Mouse (Mus musculus) telencephalon, adult 2 months (tissue): Measurements from ENCODE around the gene Tbx2.
A peak's percentile ranks its signal among the peaks of the same experiment; 100 is the strongest.

Experiments used
- DNase-seq: peaks from one replicate; pipeline ENCODE4 v3.0.0-alpha.2; 2011; ENCODE audit warnings: low read depth, low spot score

The Tbx2 gene

DNA sequence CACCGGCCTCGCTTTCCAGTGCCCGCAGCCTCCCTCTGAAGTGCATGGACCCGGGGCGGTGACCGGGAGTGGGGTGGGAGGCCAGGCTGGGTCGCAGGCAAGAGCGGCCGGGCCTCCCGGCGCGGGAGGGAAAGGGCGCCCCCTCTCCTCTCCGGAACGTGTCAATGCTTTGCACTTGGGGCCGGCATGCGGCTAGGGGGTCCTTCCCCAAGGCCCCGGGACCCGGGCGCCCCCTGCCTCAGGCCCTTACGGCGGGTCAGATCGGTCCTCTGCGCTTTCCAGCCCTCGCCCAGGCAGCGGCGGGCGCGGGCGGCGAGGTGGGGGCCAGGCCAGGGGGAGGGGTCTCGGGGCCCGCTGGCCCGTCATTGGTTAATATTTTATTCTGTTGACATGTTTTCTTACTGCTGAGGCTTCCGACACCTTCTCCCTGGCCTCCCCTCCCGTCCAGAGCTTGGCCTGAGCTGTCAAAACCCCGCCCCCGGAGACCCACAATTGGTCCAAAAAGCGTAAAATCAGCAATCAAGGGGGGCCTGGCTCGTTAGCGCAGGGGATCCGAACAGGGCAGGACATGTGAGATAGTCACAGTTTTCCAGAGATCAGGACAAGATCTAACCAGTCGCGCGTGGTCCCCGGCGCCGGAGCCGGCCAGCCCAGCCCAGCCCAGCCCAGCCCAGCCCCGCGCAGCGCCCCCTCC is at the start of gene Tbx2:
Gene Tbx2 (plus strand): TSS at position 321 of the 694 bp plus-strand sequence.
- no peak for DNase-seq

- peak; percentile 15 for DNase-seq
These were observed 46.1 kb upstream of the Tbx2 start for GRCm38 (mm10) chr11:85786113-85786718.

DNA sequence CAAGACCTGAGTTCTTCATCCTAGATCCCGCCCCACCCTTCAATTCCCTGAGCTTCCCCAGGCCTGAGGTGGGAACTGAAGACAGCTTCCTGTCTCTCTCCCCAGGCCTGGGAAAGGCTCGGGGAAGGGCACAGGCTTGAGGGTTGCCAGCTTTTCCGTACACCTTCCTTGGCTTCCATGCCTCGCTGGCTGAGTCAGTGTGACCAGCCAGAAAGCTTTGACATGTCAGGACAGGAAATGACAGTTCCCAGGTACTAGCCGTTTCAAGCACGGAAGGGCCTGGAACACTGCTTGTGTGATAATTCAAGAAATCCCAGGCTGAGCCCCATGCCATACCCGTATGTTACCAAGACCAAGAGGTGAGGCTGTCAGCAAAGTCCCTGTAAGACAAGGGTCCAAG is 42.6 kb upstream of the Tbx2 start:
- DNase-seq: no peak

GRCm38 (mm10) chr11:85790267-85790666 is 42.1 kb upstream of the Tbx2 start:
- DNase-seq: no peak

DNA sequence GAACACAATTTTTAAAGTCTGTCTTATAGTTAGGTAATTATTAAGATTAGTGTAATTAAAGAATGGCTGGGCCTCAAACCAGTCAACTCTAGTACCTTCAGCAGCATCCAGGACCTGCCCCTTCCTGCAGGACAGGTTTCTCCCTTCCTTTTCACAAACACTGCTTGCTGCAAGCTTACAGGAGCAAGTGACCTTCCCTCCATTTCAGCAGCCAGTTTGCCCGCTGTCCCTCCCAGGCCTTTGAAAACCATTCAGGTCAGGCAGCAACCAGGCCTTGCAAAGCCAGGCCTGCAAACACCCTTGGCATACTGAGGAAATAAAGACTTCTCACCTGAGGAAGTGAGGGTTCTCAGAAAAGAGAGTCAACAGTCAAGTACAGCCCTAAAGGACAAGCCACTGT is 41.1 kb upstream of the Tbx2 start:
- DNase-seq: no peak

- DNase-seq: no peak
These were observed 39.7 kb upstream of the Tbx2 start for GRCm38 (mm10) chr11:85792534-85793215.

- no peak for DNase-seq
These were observed 32.9 kb upstream of the Tbx2 start for GRCm38 (mm10) chr11:85799456-85799855.

DNA sequence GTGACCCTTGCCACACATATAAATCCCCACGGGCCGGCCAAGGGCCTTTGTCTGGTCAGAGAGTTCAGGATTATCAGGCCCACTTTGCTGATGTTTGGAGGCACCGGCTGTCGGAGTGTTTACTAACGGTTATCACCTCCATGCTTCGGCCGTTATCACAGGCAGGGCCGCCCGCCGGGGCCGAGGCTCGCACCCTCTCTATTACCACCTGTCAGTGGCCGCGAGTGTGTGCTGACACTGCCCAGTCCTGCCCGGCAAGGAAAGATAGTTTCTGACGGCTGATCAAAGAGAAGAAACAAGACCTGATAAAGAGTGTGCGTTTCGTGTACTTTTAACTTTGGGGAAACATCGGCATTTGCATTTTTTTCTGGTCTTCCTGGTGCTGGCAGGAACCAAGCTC is 32.5 kb upstream of the Tbx2 start:
- no peak for DNase-seq

DNA sequence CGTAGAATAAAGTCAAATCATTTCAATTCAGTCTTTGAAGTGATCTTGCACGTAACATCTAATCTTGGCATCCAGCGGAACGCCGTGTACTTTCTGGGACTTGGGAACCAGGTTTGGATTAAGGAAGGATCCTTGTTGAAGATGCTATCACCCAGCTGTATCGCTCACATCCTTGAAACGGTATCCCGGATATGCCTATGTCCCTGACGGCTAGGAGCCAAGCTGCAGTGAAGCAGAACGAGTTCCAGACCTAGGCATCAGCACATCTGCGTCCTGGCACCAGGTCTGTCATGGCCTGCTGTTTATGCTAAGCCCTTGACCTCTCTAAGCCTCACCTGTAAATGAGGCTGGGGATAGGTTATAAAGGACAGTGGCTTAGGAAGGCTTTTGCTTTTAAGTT is 32.0 kb upstream of the Tbx2 start:
- DNase-seq: no peak

- DNase-seq: no peak
These were observed 28.3 kb upstream of the Tbx2 start for GRCm38 (mm10) chr11:85804048-85804447.

GRCm38 (mm10) chr11:85805779-85806178 is 26.6 kb upstream of the Tbx2 start:
- no peak for DNase-seq

- DNase-seq: no peak
These were observed 25.0 kb upstream of the Tbx2 start for GRCm38 (mm10) chr11:85807353-85807752.

DNA sequence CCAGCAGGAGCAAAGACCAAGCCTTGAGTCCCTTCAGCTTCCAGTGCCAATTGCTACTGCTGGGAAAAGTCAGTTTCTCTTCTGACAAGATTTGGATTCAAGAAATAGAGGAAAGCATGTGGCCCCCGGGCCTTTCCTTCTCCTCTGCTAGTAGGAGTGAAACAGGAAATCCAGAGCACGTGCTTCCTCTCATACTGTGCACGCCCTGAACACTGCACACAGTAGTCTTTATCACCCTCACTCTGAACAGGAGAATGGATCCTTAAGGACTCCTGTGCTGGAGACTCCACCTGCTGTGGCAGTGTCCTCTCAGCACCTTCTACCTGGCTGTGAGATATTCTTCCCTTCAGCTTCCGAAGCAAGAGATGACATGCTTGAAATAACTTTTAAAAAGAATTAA is 21.1 kb upstream of the Tbx2 start:
- no peak for DNase-seq

DNA sequence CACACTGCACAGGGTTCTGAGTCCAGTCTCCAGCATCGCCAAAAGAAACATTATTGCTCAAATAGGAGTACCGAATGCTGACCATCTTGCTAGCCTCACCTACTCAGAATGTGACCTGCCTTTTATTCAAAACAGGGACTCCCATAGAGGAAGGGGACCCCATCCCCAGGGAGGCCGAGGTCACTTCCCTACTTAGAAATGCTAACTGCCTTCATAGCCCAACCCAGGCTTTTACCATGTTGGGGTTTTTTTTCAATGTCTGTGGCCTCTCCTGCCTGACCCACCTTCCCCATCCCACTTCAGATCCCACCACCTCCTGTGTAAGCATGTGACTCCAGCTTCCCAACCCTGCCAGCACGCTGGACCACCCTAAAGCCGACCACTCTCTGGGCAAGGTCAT is 20.7 kb upstream of the Tbx2 start:
- DNase-seq: no peak

- no peak for DNase-seq
These were observed 20.0 kb upstream of the Tbx2 start for GRCm38 (mm10) chr11:85812201-85812966.

DNA sequence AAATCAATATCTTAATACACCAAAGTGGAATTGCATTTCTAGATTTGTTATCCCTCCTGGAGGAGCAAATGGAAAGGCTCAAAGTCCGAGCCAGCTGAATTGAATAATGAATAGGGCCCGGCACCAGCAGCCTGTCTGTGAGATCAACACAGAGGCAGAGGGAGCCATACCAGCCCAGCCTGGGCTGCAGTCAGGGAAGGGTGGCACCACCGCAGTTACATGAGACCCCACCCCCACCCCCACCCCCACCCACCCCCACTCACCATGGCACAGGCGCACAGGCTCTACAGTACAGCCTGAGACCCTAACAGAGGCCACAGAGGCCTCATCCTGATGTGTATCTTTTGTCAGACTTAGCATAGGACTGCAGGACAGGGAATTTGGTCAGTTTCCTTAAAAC is 17.7 kb upstream of the Tbx2 start:
- no peak for DNase-seq

DNA sequence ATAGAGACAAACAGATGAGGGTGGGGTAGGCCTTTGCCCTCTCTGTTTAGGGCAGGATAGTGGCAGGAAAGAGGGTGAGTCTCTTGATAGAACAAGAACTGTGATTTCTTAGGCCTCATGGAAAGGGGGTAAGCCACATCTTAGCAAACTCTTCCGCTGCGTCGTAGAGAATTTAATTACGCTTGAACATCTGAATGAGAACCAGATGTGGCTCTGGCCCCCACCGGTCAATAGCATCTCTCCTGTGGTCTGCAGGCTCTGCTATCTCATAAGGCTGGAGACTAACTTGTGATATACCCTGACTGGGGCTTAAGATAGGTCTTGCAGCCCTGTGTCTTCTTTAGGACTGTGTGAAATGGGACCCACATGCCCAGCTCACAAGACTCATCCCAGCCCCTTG is 15.9 kb upstream of the Tbx2 start:
- no peak for DNase-seq

- no peak for DNase-seq
These were observed 13.9 kb upstream of the Tbx2 start for GRCm38 (mm10) chr11:85818401-85818800.

DNA sequence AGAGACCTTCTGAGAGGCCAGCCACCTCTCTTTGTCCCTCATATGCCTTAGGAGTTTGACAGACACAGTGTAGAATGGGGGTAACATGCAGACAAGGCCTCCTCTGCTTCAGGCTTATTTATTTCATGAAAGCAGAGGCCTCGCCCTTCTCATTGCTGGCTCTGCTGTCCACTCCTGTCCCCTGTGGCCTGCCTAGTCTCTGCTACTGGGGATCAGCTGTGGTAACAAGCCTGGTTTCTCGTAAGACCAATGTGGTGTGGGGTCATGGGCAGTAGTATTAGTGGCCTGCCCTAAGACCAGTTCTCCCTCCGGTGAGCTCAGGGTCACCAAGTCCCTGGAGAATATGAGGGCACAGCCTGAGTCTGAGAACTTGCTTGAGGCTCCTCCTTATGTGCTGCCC is 11.4 kb upstream of the Tbx2 start:
- DNase-seq: no peak

GRCm38 (mm10) chr11:85821659-85822058 is 10.7 kb upstream of the Tbx2 start:
- DNase-seq: no peak

DNA sequence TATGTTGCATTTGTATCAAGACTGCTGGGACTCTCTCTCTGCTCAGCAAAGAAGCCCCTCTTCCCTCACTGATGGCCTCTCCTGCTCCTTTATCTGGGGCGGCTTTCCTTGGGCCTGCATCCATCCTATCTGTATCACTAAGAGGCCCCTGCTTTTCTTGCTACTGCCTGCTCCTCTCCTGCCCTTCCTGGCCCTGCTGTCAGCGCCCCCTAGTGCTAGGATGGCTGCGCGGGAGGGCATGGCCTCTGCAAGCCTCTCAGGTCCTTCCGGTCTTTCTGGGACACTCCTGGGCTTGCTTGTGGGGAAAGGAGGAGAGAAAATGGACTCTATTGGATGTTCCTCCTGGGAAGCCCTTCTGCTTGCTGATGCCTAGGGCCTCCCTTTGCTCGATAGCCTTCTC is 9.2 kb upstream of the Tbx2 start:
- no peak for DNase-seq

GRCm38 (mm10) chr11:85823794-85824193 is 8.6 kb upstream of the Tbx2 start:
- DNase-seq: no peak
